Comparison of ENCODE assay signal across 21 mouse cellular contexts in genomic region chr11:43338377-43338993, GRCm38 (mm10).
DNase-seq lines count a peak whose midpoint lies in the region; ATAC-seq and TF ChIP-seq lines count a peak whose summit lies in the region.
"Had no signal": no experiment of that assay in that cellular context is flagged by ENCODE, and none has a peak within 500 bp of the region (broad histone marks: within the 10 kb centered on the region; RNA-seq: fewer than 3 reads in every experiment).

No protein-coding gene starts in this region.

- H3K4me3 ChIP-seq in hindbrain, embryonic 14.5 days (replicated peaks; ENCODE audit: low read length): no peak overlapping the region
- H3K4me3 ChIP-seq in hindbrain, embryonic 10.5 days: no peak overlapping the region
- no peak overlapping the region for H3K4me3 ChIP-seq in neural tube, embryonic 13.5 days
- H3K4me3 ChIP-seq in hindbrain, postnatal 0 days (ENCODE audit: low read length): no peak overlapping the region
- H3K4me3 ChIP-seq in neural tube, embryonic 15.5 days (replicated peaks): no peak overlapping the region
- H3K4me3 ChIP-seq in midbrain, embryonic 14.5 days (replicated peaks; ENCODE audit: low read depth, low read length): no peak overlapping the region
- H3K4me3 ChIP-seq: embryonic facial prominence, embryonic 10.5 days; embryonic facial prominence, embryonic 12.5 days; forebrain, embryonic 13.5 days; forebrain, embryonic 15.5 days had no signal

- H3K36me3 ChIP-seq in hindbrain, embryonic 14.5 days (replicated peaks; ENCODE audit: control insufficient read depth, insufficient read depth): no peaks in the 10 kb centered on the region
- H3K36me3 ChIP-seq in hindbrain, embryonic 10.5 days: no peaks in the 10 kb centered on the region
- H3K36me3 ChIP-seq in neural tube, embryonic 13.5 days: no peaks in the 10 kb centered on the region
- H3K36me3 ChIP-seq in hindbrain, postnatal 0 days (ENCODE audit: insufficient read depth, low read length): no peaks in the 10 kb centered on the region
- no peaks in the 10 kb centered on the region for H3K36me3 ChIP-seq in neural tube, embryonic 15.5 days
- H3K36me3 ChIP-seq in midbrain, embryonic 14.5 days (ENCODE audit: control insufficient read depth, insufficient read depth, low read length): no peaks in the 10 kb centered on the region
- H3K36me3 ChIP-seq: embryonic facial prominence, embryonic 10.5 days; embryonic facial prominence, embryonic 12.5 days; forebrain, embryonic 15.5 days had no signal

- H3K9me3 ChIP-seq in hindbrain, embryonic 14.5 days (ENCODE audit: control insufficient read depth, low read length): no peaks in the 10 kb centered on the region
- no peaks in the 10 kb centered on the region for H3K9me3 ChIP-seq in hindbrain, embryonic 10.5 days
- H3K9me3 ChIP-seq in neural tube, embryonic 13.5 days: no peaks in the 10 kb centered on the region
- no peaks in the 10 kb centered on the region for H3K9me3 ChIP-seq in hindbrain, postnatal 0 days (ENCODE audit: low read length)
- no peaks in the 10 kb centered on the region for H3K9me3 ChIP-seq in neural tube, embryonic 15.5 days (replicated peaks)
- no peaks in the 10 kb centered on the region for H3K9me3 ChIP-seq in midbrain, embryonic 14.5 days (ENCODE audit: control insufficient read depth, low read length)
- H3K9me3 ChIP-seq: embryonic facial prominence, embryonic 10.5 days; embryonic facial prominence, embryonic 12.5 days; forebrain, embryonic 13.5 days; forebrain, embryonic 15.5 days had no signal

- H3K27me3 ChIP-seq in hindbrain, embryonic 14.5 days (ENCODE audit: control insufficient read depth, insufficient read depth, low read length): no peaks in the 10 kb centered on the region
- H3K27me3 ChIP-seq in hindbrain, embryonic 10.5 days (ENCODE audit: insufficient read depth, poor library complexity, severe bottlenecking): no peaks in the 10 kb centered on the region
- H3K27me3 ChIP-seq in neural tube, embryonic 13.5 days: no peaks in the 10 kb centered on the region; the same call in 1 of the 2 replicates
- no peaks in the 10 kb centered on the region for H3K27me3 ChIP-seq in hindbrain, postnatal 0 days (ENCODE audit: insufficient read depth, low read length)
- no peaks in the 10 kb centered on the region for H3K27me3 ChIP-seq in neural tube, embryonic 15.5 days (replicated peaks)
- H3K27me3 ChIP-seq in midbrain, embryonic 14.5 days (ENCODE audit: control insufficient read depth, insufficient read depth, low read length): no peaks in the 10 kb centered on the region
- H3K27me3 ChIP-seq: embryonic facial prominence, embryonic 12.5 days; forebrain, embryonic 13.5 days; forebrain, embryonic 15.5 days had no signal

- H3K4me1 ChIP-seq in hindbrain, embryonic 14.5 days (replicated peaks; ENCODE audit: control insufficient read depth, insufficient read depth, low read length): no peaks in the 10 kb centered on the region
- no peaks in the 10 kb centered on the region for H3K4me1 ChIP-seq in hindbrain, embryonic 10.5 days (replicated peaks)
- 0 out of 2 replicates have a peak, but pooled peaks cover 3% of the 10 kb centered on the region for H3K4me1 ChIP-seq in neural tube, embryonic 13.5 days (replicated peaks)
- no peaks in the 10 kb centered on the region for H3K4me1 ChIP-seq in hindbrain, postnatal 0 days (ENCODE audit: insufficient read depth, low read length)
- H3K4me1 ChIP-seq in neural tube, embryonic 15.5 days: no peaks in the 10 kb centered on the region; the same call in 1 of the 2 replicates
- no peaks in the 10 kb centered on the region for H3K4me1 ChIP-seq in midbrain, embryonic 14.5 days (ENCODE audit: control insufficient read depth, insufficient read depth, low read length)
- H3K4me1 ChIP-seq: embryonic facial prominence, embryonic 12.5 days; forebrain, embryonic 13.5 days had no signal

- H3K27ac ChIP-seq in hindbrain, embryonic 14.5 days: no peak overlapping the region
- H3K27ac ChIP-seq in hindbrain, embryonic 10.5 days: no peak overlapping the region
- 0 out of 2 replicates have a peak overlapping the region, but pooled peaks have one; percentile 38 for H3K27ac ChIP-seq in neural tube, embryonic 13.5 days (replicated peaks)
- H3K27ac ChIP-seq in hindbrain, postnatal 0 days: no peak overlapping the region
- no peak overlapping the region for H3K27ac ChIP-seq in neural tube, embryonic 15.5 days (replicated peaks)
- no peak overlapping the region for H3K27ac ChIP-seq in midbrain, embryonic 14.5 days (replicated peaks; ENCODE audit: low read depth, low read length)
- H3K27ac ChIP-seq: embryonic facial prominence, embryonic 10.5 days; embryonic facial prominence, embryonic 12.5 days; forebrain, embryonic 13.5 days; forebrain, embryonic 15.5 days had no signal

- 75% methylated on average over 2 of the region's 2 CpGs for WGBS in hindbrain, embryonic 14.5 days
- WGBS in hindbrain, embryonic 10.5 days: 89% methylated on average over 2 of the region's 2 CpGs
- WGBS in neural tube, embryonic 13.5 days: 69% methylated on average over 2 of the region's 2 CpGs
- WGBS in hindbrain, postnatal 0 days: 79% methylated on average over 2 of the region's 2 CpGs
- WGBS in neural tube, embryonic 15.5 days: 50% methylated on average over 2 of the region's 2 CpGs
- WGBS in midbrain, embryonic 14.5 days: 89% methylated on average over 2 of the region's 2 CpGs

- H3K4me2 ChIP-seq in hindbrain, embryonic 14.5 days (replicated peaks): no peak overlapping the region
- no peak overlapping the region for H3K4me2 ChIP-seq in neural tube, embryonic 13.5 days
- no peak overlapping the region for H3K4me2 ChIP-seq in hindbrain, postnatal 0 days (ENCODE audit: low read depth, low read length)
- no peak overlapping the region for H3K4me2 ChIP-seq in neural tube, embryonic 15.5 days
- no peak overlapping the region for H3K4me2 ChIP-seq in midbrain, embryonic 14.5 days (ENCODE audit: low read length)
- H3K4me2 ChIP-seq: embryonic facial prominence, embryonic 12.5 days; forebrain, embryonic 13.5 days; forebrain, embryonic 15.5 days had no signal

- 0 out of 2 replicates have a peak, but pooled peaks have one; percentile 31 for ATAC-seq in hindbrain, embryonic 14.5 days (ENCODE audit: low FRiP score)
- peak; percentile 76 for ATAC-seq in neural tube, embryonic 13.5 days (ENCODE audit: low read depth)
- 0 out of 2 replicates have a peak, but pooled peaks have one; percentile 27 for ATAC-seq in hindbrain, postnatal 0 days
- peak; percentile 80 for ATAC-seq in neural tube, embryonic 15.5 days (ENCODE audit: low FRiP score)
- no peak for ATAC-seq in midbrain, embryonic 14.5 days (ENCODE audit: low FRiP score, low TSS enrichment)
- ATAC-seq: activated CD4-positive, CD25-positive, alpha-beta regulatory T cell, adult 4 months; forebrain, embryonic 13.5 days; forebrain, embryonic 15.5 days had no signal

- H3K9ac ChIP-seq in hindbrain, embryonic 14.5 days: no peak overlapping the region
- no peak overlapping the region for H3K9ac ChIP-seq in neural tube, embryonic 13.5 days
- no peak overlapping the region for H3K9ac ChIP-seq in hindbrain, postnatal 0 days (replicated peaks; ENCODE audit: low read length)
- H3K9ac ChIP-seq in neural tube, embryonic 15.5 days (replicated peaks): no peak overlapping the region
- H3K9ac ChIP-seq in midbrain, embryonic 14.5 days (replicated peaks; ENCODE audit: low read length): no peak overlapping the region
- H3K9ac ChIP-seq: embryonic facial prominence, embryonic 12.5 days; forebrain, embryonic 13.5 days; forebrain, embryonic 15.5 days had no signal

- TF ChIP-seq CTCF in hindbrain, postnatal 0 days (IDR thresholded peaks at IDR 0.05; ENCODE audit: low read depth): no peak

- no peak for DNase-seq in hindbrain, embryonic 14.5 days (ENCODE audit: low spot score)
- DNase-seq in hindbrain, embryonic 10.5 days (ENCODE audit: low spot score): no peak
- DNase-seq in neural tube, embryonic 10.5 days (ENCODE audit: extremely low spot score, low spot score): no peak
- no peak for DNase-seq in hindbrain, postnatal 0 days (ENCODE audit: low spot score)
- DNase-seq in heart, adult 8-10 months (ENCODE audit: low spot score): no peak
- no peak for DNase-seq in midbrain, embryonic 14.5 days
- DNase-seq: adrenal gland, adult 8-10 months; adrenal gland, postnatal 14 days; adrenal gland, postnatal 36 days; cerebellum, adult 11-12 months; cerebellum, adult 2 months; cerebellum, adult 9-10 months; cerebellum, postnatal 10 days; cerebellum, postnatal 25 days had no signal
